Mouse (Mus musculus): Measurements from ENCODE around the gene Scgb2b3.

Scgb2b3 gene

DNA sequence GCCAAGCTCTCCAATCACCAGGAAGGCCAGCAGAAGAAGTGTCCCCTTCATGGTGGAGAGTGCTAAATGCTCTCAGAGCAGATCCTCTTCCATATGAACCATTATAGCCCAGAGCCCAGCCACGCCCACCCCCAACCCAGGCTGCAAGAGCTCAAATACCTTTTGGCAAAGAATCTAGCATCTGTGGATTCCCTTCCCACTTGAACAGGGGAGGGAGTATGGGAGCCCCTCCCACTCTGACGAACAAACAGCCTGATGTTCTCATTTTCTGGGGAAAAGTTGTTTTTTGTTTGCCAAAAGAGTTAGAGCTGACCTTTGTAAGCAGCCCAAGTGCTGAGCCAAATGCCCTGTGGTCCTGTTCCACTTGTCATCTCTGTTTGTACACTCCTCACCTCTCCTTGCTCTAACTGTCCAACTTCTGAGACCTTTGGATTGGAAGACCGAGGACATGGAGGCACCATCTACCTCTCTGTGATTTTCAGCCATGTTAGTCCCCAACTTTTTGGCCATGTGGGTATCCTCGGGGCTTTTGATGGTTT lies at the start of gene Scgb2b3:
Gene Scgb2b3, minus strand, starts transcription at position 51 of the 539 bp plus-strand sequence.
- no peak for DNase-seq (ENCODE audit: low read depth, low spot score)

DNA sequence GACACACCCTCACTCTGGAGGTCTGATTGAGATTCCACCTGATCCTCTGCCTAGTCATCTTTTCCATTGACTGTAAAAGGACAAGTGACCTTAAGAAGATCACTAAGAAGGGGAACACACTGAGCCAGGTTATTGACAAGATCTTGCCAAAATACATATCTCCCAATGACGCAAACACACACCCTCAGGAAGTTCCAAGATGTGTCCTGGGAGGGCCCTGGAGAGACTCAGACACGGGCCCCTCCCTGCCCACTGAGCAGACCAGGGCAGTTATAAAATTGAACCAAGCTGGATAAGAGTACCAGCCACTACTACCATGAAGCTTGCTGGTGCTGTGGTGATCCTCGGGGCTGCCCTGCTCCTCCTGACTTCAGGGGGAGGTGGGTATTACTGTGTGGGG lies 13.4 kb upstream of the Scgb2b3 start, which contains the start of gene Scgb1b3:
Gene Scgb1b3, plus strand, starts transcription at position 301 of the 400 bp plus-strand sequence.
- DNase-seq (ENCODE audit: low read depth, low spot score) = no peak
